Mouse (Mus musculus) neural tube, embryonic 10.5 days (tissue): ENCODE results near the gene Crlf1.

Experiments used
- DNase-seq: peaks from one replicate; pipeline ENCODE4 v3.0.0-alpha.2; 2017; ENCODE audit warnings: low spot score; ENCODE audit errors: extremely low spot score

Crlf1 gene

GRCm38 (mm10) chr8:70519043-70519442 lies 26.1 kb downstream of the Crlf1 start:
- no peak for DNase-seq

- no peak for DNase-seq
Measured at GRCm38 (mm10) chr8:70519606-70520005, 26.6 kb downstream of the Crlf1 start.

DNA sequence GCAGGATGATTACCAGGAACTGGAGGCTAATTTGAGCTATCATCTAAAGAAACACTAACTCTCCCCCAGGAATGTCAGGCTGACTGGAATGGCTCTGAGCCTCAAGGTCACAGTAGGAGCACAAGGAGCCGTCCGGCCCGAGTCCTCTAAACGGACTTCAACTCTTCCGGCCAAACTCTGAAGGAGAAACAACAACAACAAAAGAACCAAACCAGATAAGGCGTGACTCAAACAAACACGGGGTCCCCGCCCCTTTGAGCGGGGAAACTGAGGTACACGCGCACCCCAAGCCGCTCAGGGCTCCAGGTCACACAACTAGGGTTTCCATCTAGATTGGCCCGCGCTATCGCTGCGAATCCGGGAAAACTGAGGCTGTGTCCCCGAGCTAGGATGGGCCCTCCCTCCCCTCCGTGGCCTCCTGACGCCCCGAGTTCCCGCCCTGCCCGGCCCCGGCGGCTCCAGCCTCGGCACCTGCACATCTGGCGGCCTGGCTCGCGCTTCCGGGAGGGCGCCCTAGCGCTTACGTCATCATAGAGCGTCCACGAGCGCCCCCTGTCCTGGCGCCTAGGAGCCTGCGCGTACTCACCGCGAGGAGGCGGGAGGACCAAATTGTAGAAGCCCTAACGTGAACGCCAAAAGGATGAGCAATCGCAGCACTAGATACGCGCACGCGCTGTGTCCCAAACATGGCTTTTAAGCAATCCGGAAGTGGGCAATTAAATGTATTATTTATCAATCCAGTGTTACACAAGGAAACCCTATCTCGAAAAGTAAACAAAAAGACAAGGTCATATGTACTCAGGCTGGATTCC lies 29.8 kb downstream of the Crlf1 start:
- DNase-seq = peak; percentile 94

GRCm38 (mm10) chr8:70527111-70527511 lies 34.2 kb downstream of the Crlf1 start:
- DNase-seq = no peak

- DNase-seq = peak; percentile 99
Measured at GRCm38 (mm10) chr8:70527512-70528181, 34.7 kb downstream of the Crlf1 start, which contains the start of the genes Fkbp8 and Kxd1. Gene Fkbp8, plus strand, starts transcription at chr8:70527724. Gene Kxd1, minus strand, starts transcription at chr8:70527956.

DNA sequence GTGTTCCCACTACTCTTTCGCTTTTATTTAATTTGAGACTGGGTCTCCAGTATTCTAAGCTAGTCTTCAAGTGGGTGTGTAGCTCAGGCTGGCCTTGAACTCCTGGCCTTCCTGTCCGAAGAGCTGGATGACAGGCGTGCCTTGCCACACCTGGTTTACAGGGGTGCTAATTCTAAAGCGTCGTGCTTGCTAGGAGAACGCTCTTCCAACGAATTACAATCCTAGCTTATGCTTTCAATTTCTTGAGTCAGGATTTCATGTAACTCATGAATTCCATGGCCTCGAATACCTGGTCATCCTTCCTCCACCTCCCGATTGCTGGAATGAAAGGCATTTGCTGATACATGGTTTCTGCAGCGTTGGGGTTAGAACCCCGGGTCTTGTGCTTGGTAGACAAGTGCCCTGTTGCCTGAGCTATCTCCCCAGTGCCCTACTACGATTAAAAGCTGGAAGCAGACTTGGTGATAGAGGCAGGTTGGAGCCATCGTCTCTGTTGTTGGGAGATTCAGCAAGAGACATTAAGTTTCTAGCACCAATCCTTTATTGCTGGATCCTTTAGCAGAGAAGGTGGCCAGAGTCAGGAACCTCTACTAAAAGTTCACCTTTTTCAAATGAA lies 35.3 kb downstream of the Crlf1 start:
- no peak for DNase-seq

DNA sequence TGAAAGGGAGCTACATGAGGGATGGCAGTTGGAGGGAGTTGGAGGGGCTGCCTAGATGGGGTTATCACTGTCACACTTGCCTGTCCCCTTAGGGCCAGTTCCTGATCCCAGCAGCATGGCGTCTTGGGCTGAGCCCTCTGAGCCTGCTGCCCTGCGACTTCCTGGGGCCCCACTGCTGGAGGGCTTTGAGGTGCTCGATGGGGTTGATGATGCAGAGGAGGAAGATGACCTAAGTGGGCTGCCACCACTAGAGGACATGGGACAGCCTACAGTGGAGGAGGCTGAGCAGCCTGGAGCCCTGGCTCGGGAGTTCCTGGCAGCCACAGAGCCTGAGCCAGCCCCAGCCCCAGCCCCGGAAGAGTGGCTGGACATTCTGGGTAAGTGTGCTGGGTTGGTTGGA lies 36.3 kb downstream of the Crlf1 start:
- DNase-seq = no peak

DNA sequence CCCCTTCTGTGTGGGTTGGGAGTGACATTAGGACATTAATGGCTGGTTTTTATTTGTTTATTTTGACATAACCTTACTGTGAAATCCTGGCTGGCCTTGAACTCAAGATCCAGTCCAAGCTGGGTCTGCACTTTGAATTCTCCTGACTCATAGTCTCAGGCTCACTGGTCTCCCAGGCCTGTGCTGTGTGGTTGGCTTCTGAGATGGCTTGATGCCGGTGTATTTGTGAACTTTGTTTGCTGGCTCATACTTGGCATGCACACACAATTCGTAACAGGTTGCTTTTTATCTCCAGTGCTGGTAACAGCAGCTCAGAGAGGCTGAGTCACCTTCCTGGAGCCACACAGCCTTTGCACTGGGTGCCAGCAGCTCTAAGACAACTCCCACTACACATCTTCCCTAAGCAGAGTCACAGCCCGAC lies 36.8 kb downstream of the Crlf1 start:
- DNase-seq = no peak

GRCm38 (mm10) chr8:70530314-70530713 lies 37.4 kb downstream of the Crlf1 start:
- DNase-seq = no peak

GRCm38 (mm10) chr8:70534281-70534680 lies 41.3 kb downstream of the Crlf1 start:
- no peak for DNase-seq

- no peak for DNase-seq
Measured at GRCm38 (mm10) chr8:70535221-70535620, 42.3 kb downstream of the Crlf1 start.

GRCm38 (mm10) chr8:70535701-70536100 lies 42.7 kb downstream of the Crlf1 start:
- DNase-seq = no peak

- DNase-seq = no peak
Measured at GRCm38 (mm10) chr8:70538024-70538579, 45.1 kb downstream of the Crlf1 start.

DNA sequence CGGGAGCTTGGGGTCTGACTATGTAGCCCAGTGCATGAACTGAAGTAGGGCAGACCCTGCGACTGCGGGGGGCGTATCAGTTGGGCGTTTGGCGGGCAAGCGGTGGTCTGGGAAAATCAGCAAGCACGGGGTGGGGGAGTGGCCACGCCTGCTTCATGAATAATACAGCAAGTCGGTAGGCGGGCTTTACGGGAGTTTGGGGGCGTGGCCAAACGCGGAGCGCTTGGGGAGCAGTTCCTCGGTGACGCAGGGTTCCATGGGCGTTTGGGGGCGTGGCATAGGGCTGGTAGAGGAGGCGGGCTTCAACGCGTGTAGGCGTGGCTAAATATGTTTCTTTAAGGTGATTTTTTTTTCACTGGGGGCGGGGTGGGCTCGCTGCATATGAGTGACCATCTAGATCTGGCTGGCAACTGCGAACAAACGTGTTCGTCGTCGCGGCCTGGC lies 45.7 kb downstream of the Crlf1 start:
- DNase-seq = peak; percentile 99

- peak; percentile 99 for DNase-seq
Measured at GRCm38 (mm10) chr8:70539077-70539813, 46.3 kb downstream of the Crlf1 start, which contains the start of gene Ell. Gene Ell, plus strand, starts transcription at chr8:70539457.

- no peak for DNase-seq
Measured at GRCm38 (mm10) chr8:70540013-70540506, 47.1 kb downstream of the Crlf1 start.

- no peak for DNase-seq
Measured at GRCm38 (mm10) chr8:70540507-70541071, 47.6 kb downstream of the Crlf1 start.

GRCm38 (mm10) chr8:70541081-70541480 lies 48.1 kb downstream of the Crlf1 start:
- no peak for DNase-seq

- DNase-seq = no peak
Measured at GRCm38 (mm10) chr8:70544200-70544687, 51.3 kb downstream of the Crlf1 start.

DNA sequence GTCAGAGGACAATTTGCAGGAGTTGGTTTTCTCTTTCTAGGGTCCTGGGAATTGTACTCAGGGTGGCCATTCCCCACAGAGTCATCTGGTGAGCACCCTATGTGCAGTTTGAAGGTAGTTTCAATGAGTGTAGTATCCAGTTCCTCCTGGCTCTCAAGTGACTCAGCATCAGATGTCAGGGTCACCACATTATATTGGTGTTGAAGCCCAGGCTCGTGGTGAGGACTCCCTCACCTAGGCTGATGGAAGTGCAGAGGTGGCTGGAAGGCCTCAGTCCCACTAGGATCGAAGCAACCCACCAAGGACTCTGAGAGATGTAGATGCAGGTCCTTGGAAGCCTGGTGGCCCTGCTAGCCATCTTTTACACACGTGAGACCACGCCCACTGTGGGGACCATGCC lies 53.5 kb downstream of the Crlf1 start:
- DNase-seq = no peak
